Mouse (Mus musculus) forebrain, embryonic 14.5 days (tissue): ENCODE measurements at regions not wholly inside any gene's neighbourhood (a gene's known extent, or its start where the extent isn't known, plus 50 kb on each side); places are given as distances from the start of the nearest gene placed in this dataset.

Experiments
- ATAC-seq: fragments of 200-750 bp; cut with Nextera tagmentation; 2 replicates; pipeline ENCODE4 v1.8.0; 2017; ENCODE audit warnings: mild to moderate bottlenecking, moderate library complexity
- DNase-seq: peaks from one replicate; pipeline ENCODE4 v3.0.0-alpha.2; 2015; ENCODE audit warnings: low spot score
- H3K27ac ChIP-seq: fragments of 300-500 bp; sonication (generic); 2 replicates; pipeline ENCODE4 v1.5.1; 2014; ENCODE audit warnings: low read depth, mild to moderate bottlenecking, control low read depth, low read length, moderate library complexity
- H3K27me3 ChIP-seq: fragments of 300-500 bp; sonication (generic); replicated peaks from 2 replicates; pipeline ENCODE4 v1.6.1; 2014; ENCODE audit warnings: low read length, control low read depth, mixed read lengths; ENCODE audit not compliant: control insufficient read depth, insufficient read depth
- H3K36me3 ChIP-seq: fragments of 300-500 bp; sonication (generic); 2 replicates; pipeline ENCODE4 v1.6.1; 2014; ENCODE audit warnings: low read length, control low read depth; ENCODE audit not compliant: control insufficient read depth, insufficient read depth
- H3K4me1 ChIP-seq: fragments of 300-500 bp; sonication (generic); 2 replicates; pipeline ENCODE4 v1.6.1; 2014; ENCODE audit warnings: antibody characterized with exemption, low read length, control low read depth; ENCODE audit not compliant: control insufficient read depth, insufficient read depth
- H3K4me2 ChIP-seq: fragments of 300-500 bp; sonication (generic); 2 replicates; pipeline ENCODE4 v1.6.1; 2014; ENCODE audit warnings: mild to moderate bottlenecking, control low read depth, low read length
- H3K4me3 ChIP-seq: fragments of 300-500 bp; sonication (generic); 2 replicates; pipeline ENCODE4 v1.5.1; 2014; ENCODE audit warnings: low read depth, low read length, control low read depth
- H3K9ac ChIP-seq: fragments of 300-500 bp; sonication (generic); 2 replicates; pipeline ENCODE4 v1.6.1; 2014; ENCODE audit warnings: mild to moderate bottlenecking, low read length, control low read depth, moderate library complexity
- H3K9me3 ChIP-seq: fragments of 300-500 bp; sonication (generic); replicated peaks from 2 replicates; pipeline ENCODE4 v1.6.1; 2016; ENCODE audit warnings: low read length, control low read depth, mixed read lengths; ENCODE audit not compliant: control insufficient read depth
- WGBS: fragments of 180-500 bp; shearing (Covaris S2); extraction: QIAGEN DNeasy Blood & Tissue Kit; methylation state at CpG from one replicate; pipeline ENCODE4 v1.1.7; 2014; 5-methylcytosine and 5-hydroxymethylcytosine counted together

GRCm38 (mm10) chr7:136062658-136063057 lies 346.5 kb upstream of the Mki67 start:
- Histone ChIP-seq H3K4me3 (no peak overlapping the region), H3K36me3 (no peaks in the 10 kb centered on the region), H3K4me1 (0 out of 2 replicates have a peak, but pooled peaks cover 9% of the 10 kb centered on the region), H3K9ac (no peak overlapping the region), H3K4me2 (no peak overlapping the region), H3K27ac (no peak overlapping the region), H3K27me3 (0 out of 2 replicates have a peak, but pooled peaks cover 2% of the 10 kb centered on the region), H3K9me3 (no peaks in the 10 kb centered on the region)
- DNase-seq (no peak), ATAC-seq (no peak)
- 58% methylated on average over 5 of the region's 5 CpGs for WGBS

GRCm38 (mm10) chr7:136065038-136065678 lies 349.0 kb upstream of the Mki67 start:
- Histone ChIP-seq H3K4me3 (no peak overlapping the region), H3K27me3 (no peaks in the 10 kb centered on the region), H3K9me3 (no peaks in the 10 kb centered on the region), H3K36me3 (no peaks in the 10 kb centered on the region), H3K9ac (no peak overlapping the region), H3K4me2 (no peak overlapping the region), H3K27ac (no peak overlapping the region), H3K4me1 (0 out of 2 replicates have a peak, but pooled peaks cover 9% of the 10 kb centered on the region)
- DNase-seq (peak; percentile 39), ATAC-seq (no peak)
- 63% methylated on average over 12 of the region's 12 CpGs for WGBS

GRCm38 (mm10) chr7:136065679-136066055 lies 349.5 kb upstream of the Mki67 start:
- H3K4me3 ChIP-seq = no peak overlapping the region
- 0 out of 2 replicates have a peak, but pooled peaks cover 8% of the 10 kb centered on the region for H3K4me1 ChIP-seq
- no peak overlapping the region for H3K4me2 ChIP-seq
- no peaks in the 10 kb centered on the region for H3K27me3 ChIP-seq
- DNase-seq (no peak), ATAC-seq (no peak)
- no peak overlapping the region for H3K27ac ChIP-seq
- H3K9ac ChIP-seq = no peak overlapping the region
- 53% methylated on average over 10 of the region's 10 CpGs for WGBS
- no peaks in the 10 kb centered on the region for H3K9me3 ChIP-seq
- H3K36me3 ChIP-seq = no peaks in the 10 kb centered on the region

GRCm38 (mm10) chr7:136070881-136071280 lies 354.7 kb upstream of the Mki67 start:
- Histone ChIP-seq H3K27ac (no peak overlapping the region), H3K36me3 (no peaks in the 10 kb centered on the region), H3K9me3 (no peaks in the 10 kb centered on the region), H3K4me2 (no peak overlapping the region), H3K9ac (no peak overlapping the region), H3K27me3 (no peaks in the 10 kb centered on the region), H3K4me3 (no peak overlapping the region), H3K4me1 (no peaks in the 10 kb centered on the region)
- 75% methylated on average over 5 of the region's 5 CpGs for WGBS
- peak; percentile 29 for DNase-seq
- ATAC-seq = no peak

GRCm38 (mm10) chr7:136071331-136071730 lies 355.2 kb upstream of the Mki67 start:
- no peak overlapping the region for H3K4me2 ChIP-seq
- ATAC-seq (no peak), DNase-seq (no peak)
- no peak overlapping the region for H3K9ac ChIP-seq
- no peaks in the 10 kb centered on the region for H3K36me3 ChIP-seq
- H3K27ac ChIP-seq = no peak overlapping the region
- no peaks in the 10 kb centered on the region for H3K4me1 ChIP-seq
- H3K27me3 ChIP-seq = no peaks in the 10 kb centered on the region
- no peak overlapping the region for H3K4me3 ChIP-seq
- no peaks in the 10 kb centered on the region for H3K9me3 ChIP-seq
- WGBS = 87% methylated on average over 4 of the region's 4 CpGs

- Histone ChIP-seq H3K27ac (no peak overlapping the region), H3K27me3 (no peaks in the 10 kb centered on the region), H3K4me2 (no peak overlapping the region), H3K9ac (no peak overlapping the region), H3K36me3 (no peaks in the 10 kb centered on the region), H3K4me1 (no peaks in the 10 kb centered on the region), H3K4me3 (no peak overlapping the region), H3K9me3 (no peaks in the 10 kb centered on the region)
- WGBS = 66% methylated on average over 6 of the region's 6 CpGs
- ATAC-seq = no peak
- DNase-seq = peak; percentile 51
Measured at GRCm38 (mm10) chr7:136073265-136073799, 357.2 kb upstream of the Mki67 start.

GRCm38 (mm10) chr7:136074043-136074442 lies 357.9 kb upstream of the Mki67 start:
- ATAC-seq = no peak
- no peak overlapping the region for H3K9ac ChIP-seq
- no peaks in the 10 kb centered on the region for H3K36me3 ChIP-seq
- H3K4me1 ChIP-seq = no peaks in the 10 kb centered on the region
- no peak overlapping the region for H3K27ac ChIP-seq
- no peaks in the 10 kb centered on the region for H3K9me3 ChIP-seq
- 78% methylated on average over 2 of the region's 2 CpGs for WGBS
- H3K27me3 ChIP-seq = no peaks in the 10 kb centered on the region
- no peak overlapping the region for H3K4me3 ChIP-seq
- no peak for DNase-seq
- H3K4me2 ChIP-seq = no peak overlapping the region

GRCm38 (mm10) chr7:136081534-136082252 lies 365.5 kb upstream of the Mki67 start:
- H3K27ac ChIP-seq = no peak overlapping the region; the same call in 1 of the 2 replicates
- peak; percentile 40 for DNase-seq
- no peak overlapping the region for H3K9ac ChIP-seq
- H3K36me3 ChIP-seq = no peaks in the 10 kb centered on the region
- ATAC-seq = no peak
- 15% methylated on average over 7 of the region's 7 CpGs for WGBS
- H3K27me3 ChIP-seq = no peaks in the 10 kb centered on the region; the same call in 1 of the 2 replicates
- no peaks in the 10 kb centered on the region for H3K9me3 ChIP-seq
- H3K4me2 ChIP-seq = 0 out of 2 replicates have a peak overlapping the region, but pooled peaks have one; percentile 19
- H3K4me3 ChIP-seq = no peak overlapping the region
- peaks cover 35% of the 10 kb centered on the region for H3K4me1 ChIP-seq
